Mouse (Mus musculus) megakaryocyte, embryonic 14.5 days (primary cell): ENCODE measurements around the gene Fcgr3.

ENCODE experiments used
- FLI1 ChIP-seq: IDR thresholded peaks from 2 replicates; pipeline ENCODE4 v1.6.1; 2012; ENCODE audit warnings: low read length, inconsistent platforms, mixed read lengths
- GATA1 ChIP-seq: IDR thresholded peaks from 3 replicates; pipeline ENCODE4 v1.6.1; 2012; ENCODE audit warnings: mixed read lengths, low read length, inconsistent platforms, borderline replicate concordance

DNA sequence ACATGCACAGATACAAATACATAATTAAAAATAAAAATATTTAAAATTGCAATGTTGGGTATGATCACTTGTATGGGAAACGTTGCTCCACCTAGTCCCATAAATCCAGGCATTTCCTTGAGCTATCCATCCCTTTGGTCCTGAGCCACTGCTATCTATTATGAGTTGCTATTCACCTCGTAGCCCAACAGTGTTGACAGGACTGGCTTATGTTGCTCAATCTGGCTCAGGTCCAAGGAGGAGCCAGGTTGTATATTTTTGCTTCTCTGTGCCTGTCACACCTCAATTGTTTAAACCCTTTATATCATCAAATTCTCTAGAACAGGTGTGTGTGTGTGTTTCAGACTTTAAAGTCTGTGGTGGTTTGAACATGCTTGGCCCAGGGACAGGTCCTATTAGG, 26.0 kb upstream of the Fcgr3 start:
- TF ChIP-seq GATA1: no peak
- TF ChIP-seq FLI1: no peak
